Mouse (Mus musculus) neural tube, embryonic 11.5 days (tissue): ENCODE measurements around the gene Casp6. TPM values are rescaled to one million over a fixed set of nuclear protein-coding genes. Genes with fewer than 3 reads are reported as not detected.

Experiments used
- ATAC-seq: fragments of 200-750 bp; cut with Nextera tagmentation; 2 replicates; pipeline ENCODE4 v1.8.0; 2017; ENCODE audit warnings: moderate number of reproducible peaks, mild to moderate bottlenecking, moderate TSS enrichment, moderate library complexity; ENCODE audit not compliant: insufficient read depth, low FRiP score, low TSS enrichment
- DNase-seq: peaks from one replicate; pipeline ENCODE4 v3.0.0-alpha.2; 2015; ENCODE audit warnings: low spot score
- H3K27ac ChIP-seq: fragments of 300-500 bp; sonication (generic); 2 replicates; pipeline ENCODE4 v1.5.1; 2014; ENCODE audit warnings: low read depth, mild to moderate bottlenecking, low read length
- H3K27me3 ChIP-seq: fragments of 300-500 bp; sonication (generic); 2 replicates; pipeline ENCODE4 v1.6.1; 2014; ENCODE audit warnings: mild to moderate bottlenecking, low read length, mixed read lengths; ENCODE audit not compliant: control insufficient read depth, insufficient read depth
- H3K36me3 ChIP-seq: fragments of 300-500 bp; sonication (generic); 2 replicates; pipeline ENCODE4 v1.6.1; 2014; ENCODE audit warnings: mild to moderate bottlenecking, low read length, moderate library complexity, mixed read lengths; ENCODE audit not compliant: control insufficient read depth, insufficient read depth
- H3K4me1 ChIP-seq: fragments of 300-500 bp; sonication (generic); 2 replicates; pipeline ENCODE4 v1.6.1; 2014; ENCODE audit warnings: low read length, mixed read lengths; ENCODE audit not compliant: control insufficient read depth, insufficient read depth
- H3K4me2 ChIP-seq: fragments of 300-500 bp; sonication (generic); 2 replicates; pipeline ENCODE4 v1.6.1; 2014; ENCODE audit warnings: low read depth, mild to moderate bottlenecking, moderate library complexity
- H3K4me3 ChIP-seq: fragments of 300-500 bp; sonication (generic); 2 replicates; pipeline ENCODE4 v1.5.1; 2014; ENCODE audit warnings: low read depth, low read length
- H3K9ac ChIP-seq: fragments of 300-500 bp; sonication (generic); 2 replicates; pipeline ENCODE4 v1.6.1; 2014; ENCODE audit warnings: mild to moderate bottlenecking, low read length
- H3K9me3 ChIP-seq: fragments of 300-500 bp; sonication (generic); 2 replicates; pipeline ENCODE4 v1.6.1; 2016; ENCODE audit warnings: low read length; ENCODE audit not compliant: control insufficient read depth
- WGBS: fragments of 180-500 bp; shearing (Covaris S2); extraction: QIAGEN DNeasy Blood & Tissue Kit; methylation state at CpG from one replicate; pipeline ENCODE4 v1.1.7; 2014; 5-methylcytosine and 5-hydroxymethylcytosine counted together
- polyA plus RNA-seq: library from polyadenylated mRNA; unstranded; fragments of >200 nt; fragmentation: Nextera tagmentation; extraction: Ambion mirVana; gene quantifications from 2 replicates; pipeline ENCODE4 v1.2.1, GENCODE M21; 2014

The Casp6 gene
- 58.5 and 60.4 TPM in 2 replicates for polyA plus RNA-seq

DNA sequence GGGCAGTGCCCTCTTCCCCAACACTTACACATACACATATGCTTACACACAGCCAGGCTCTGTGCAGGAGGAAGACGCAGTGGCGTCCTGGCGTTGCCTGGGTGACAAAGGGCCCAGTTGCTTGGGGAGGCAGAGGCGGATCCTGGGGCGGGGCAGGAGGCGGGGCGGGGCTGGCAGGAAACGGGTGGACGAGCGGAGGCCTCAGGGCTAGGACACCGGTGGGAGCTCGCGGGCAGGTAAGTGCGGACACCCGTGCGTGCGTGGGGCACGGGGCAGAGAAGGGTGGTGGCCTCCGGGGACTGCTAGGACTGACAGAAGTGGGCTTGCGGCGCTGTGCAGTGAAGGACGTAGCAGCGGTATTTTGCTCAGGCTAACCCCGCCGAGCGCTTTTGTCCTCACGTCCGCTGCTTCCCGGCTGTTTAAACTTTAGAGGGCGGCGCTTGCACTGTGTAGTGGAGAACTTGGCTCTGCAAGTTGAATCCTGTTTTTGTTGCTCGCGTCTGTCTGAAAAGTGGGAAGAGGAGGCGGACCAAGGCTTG is at the start of gene Casp6:
Gene Casp6, plus strand, starts transcription at position 155 of the 539 bp plus-strand sequence.
- peak; percentile 95 for ATAC-seq
- Histone ChIP-seq H3K4me1 (peaks cover 5% of the 10 kb centered on the region; the same call in 1 of the 2 replicates), H3K4me2 (peak within 1 kb of the TSS; percentile 61), H3K27ac (no peak within 1 kb of the TSS), H3K27me3 (no peaks in the 10 kb centered on the region), H3K9ac (peak within 1 kb of the TSS; percentile 61), H3K4me3 (peak within 1 kb of the TSS; percentile 62), H3K36me3 (no peaks in the 10 kb centered on the region), H3K9me3 (no peaks in the 10 kb centered on the region)
- peak; percentile 85 for DNase-seq
- WGBS, result under 1% methylated on average over 33 of the region's 34 CpGs

- DNase-seq (no peak), ATAC-seq (no peak)
- H3K9me3 ChIP-seq, result 0 out of 2 replicates have a peak, but pooled peaks cover 2% of the 10 kb centered on the region
- H3K4me2 ChIP-seq, result no peak overlapping the region
- H3K4me3 ChIP-seq, result no peak overlapping the region
- H3K4me1 ChIP-seq, result no peaks in the 10 kb centered on the region
- no peaks in the 10 kb centered on the region for H3K36me3 ChIP-seq
- 81% methylated on average over 2 of the region's 2 CpGs for WGBS
- no peak overlapping the region for H3K9ac ChIP-seq
- no peaks in the 10 kb centered on the region for H3K27me3 ChIP-seq
- H3K27ac ChIP-seq, result no peak overlapping the region
These were observed 38.6 kb upstream of the Casp6 start for GRCm38 (mm10) chr3:129862592-129862991.

DNA sequence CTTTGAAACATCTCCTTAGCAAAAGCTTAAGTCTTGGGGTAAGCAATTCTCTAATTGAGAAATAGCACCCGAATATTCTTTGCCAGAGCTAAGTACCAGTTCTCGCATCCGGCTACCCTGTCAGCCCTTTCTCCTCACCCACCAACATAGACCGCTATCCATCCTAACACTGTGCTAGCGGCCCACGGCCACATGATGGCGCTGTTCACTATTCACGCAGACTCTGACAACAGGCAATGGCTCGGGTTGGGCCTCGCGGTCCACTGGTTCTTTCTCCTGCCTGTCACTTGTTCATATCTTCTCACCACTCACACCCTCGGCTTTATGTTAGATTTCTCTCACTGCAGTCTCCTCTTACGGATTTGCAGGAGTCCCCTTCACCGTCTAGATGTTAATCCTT is 37.5 kb upstream of the Casp6 start:
- H3K4me3 ChIP-seq, result no peak overlapping the region
- no peaks in the 10 kb centered on the region for H3K36me3 ChIP-seq
- H3K9ac ChIP-seq, result no peak overlapping the region
- H3K27me3 ChIP-seq, result no peaks in the 10 kb centered on the region
- H3K4me2 ChIP-seq, result no peak overlapping the region
- no peak for ATAC-seq
- H3K4me1 ChIP-seq, result no peaks in the 10 kb centered on the region
- DNase-seq, result peak; percentile 42
- no peak overlapping the region for H3K27ac ChIP-seq
- 53% methylated on average over 14 of the region's 14 CpGs for WGBS
- no peaks in the 10 kb centered on the region for H3K9me3 ChIP-seq

GRCm38 (mm10) chr3:129877327-129877726 is 23.9 kb upstream of the Casp6 start:
- Histone ChIP-seq H3K27me3 (no peaks in the 10 kb centered on the region), H3K27ac (no peak overlapping the region)
- 94% methylated on average over 10 of the region's 10 CpGs for WGBS

DNA sequence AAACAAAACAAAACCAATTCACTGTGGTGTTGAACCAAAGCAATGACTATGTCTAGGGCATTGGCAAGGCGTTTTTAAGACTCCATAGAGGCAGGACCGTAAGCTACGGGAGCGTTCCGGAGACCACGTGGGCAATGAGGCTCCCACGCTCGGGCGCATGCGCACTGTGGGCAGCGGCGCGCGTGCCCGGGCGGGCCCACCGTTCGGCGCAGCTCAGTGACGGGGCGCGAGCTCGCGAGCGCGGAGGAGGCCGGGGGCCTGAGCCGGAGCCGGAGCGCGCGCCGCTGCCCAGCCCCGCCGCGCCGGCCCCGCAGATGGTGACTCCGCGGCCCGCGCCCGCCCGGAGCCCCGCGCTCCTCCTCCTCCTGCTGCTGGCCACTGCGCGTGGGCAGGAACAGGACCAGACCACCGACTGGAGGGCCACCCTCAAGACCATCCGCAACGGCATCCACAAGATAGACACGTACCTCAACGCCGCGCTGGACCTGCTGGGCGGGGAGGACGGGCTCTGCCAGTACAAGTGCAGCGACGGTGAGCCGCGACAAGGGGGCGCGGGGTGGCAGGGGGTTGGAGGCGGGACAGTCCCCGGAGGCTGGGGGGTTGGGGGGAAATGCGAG is 22.7 kb upstream of the Casp6 start, which contains the start of gene Pla2g12a:
Gene Pla2g12a, plus strand, starts transcription at position 202 of the 617 bp plus-strand sequence.
- Histone ChIP-seq H3K36me3 (no peaks in the 10 kb centered on the region), H3K9me3 (no peaks in the 10 kb centered on the region), H3K27ac (peak within 1 kb of the TSS; percentile 24; the same call in 1 of the 2 replicates), H3K27me3 (no peaks in the 10 kb centered on the region), H3K4me3 (peak within 1 kb of the TSS; percentile 51), H3K9ac (peak within 1 kb of the TSS; percentile 66), H3K4me1 (no peaks in the 10 kb centered on the region), H3K4me2 (peak within 1 kb of the TSS; percentile 90)
- DNase-seq, result peak; percentile 95
- ATAC-seq, result peak; percentile 90
- WGBS, result under 1% methylated on average over 63 of the region's 66 CpGs

More at GRCm38 (mm10) chr3:129877327-129877726, 23.9 kb upstream of the Casp6 start:
- Histone ChIP-seq H3K9ac (no peak overlapping the region; the same call in 1 of the 2 replicates), H3K4me3 (no peak overlapping the region), H3K4me2 (no peak overlapping the region), H3K36me3 (no peaks in the 10 kb centered on the region), H3K4me1 (no peaks in the 10 kb centered on the region), H3K9me3 (no peaks in the 10 kb centered on the region)
- ATAC-seq (no peak), DNase-seq (no peak)

DNA sequence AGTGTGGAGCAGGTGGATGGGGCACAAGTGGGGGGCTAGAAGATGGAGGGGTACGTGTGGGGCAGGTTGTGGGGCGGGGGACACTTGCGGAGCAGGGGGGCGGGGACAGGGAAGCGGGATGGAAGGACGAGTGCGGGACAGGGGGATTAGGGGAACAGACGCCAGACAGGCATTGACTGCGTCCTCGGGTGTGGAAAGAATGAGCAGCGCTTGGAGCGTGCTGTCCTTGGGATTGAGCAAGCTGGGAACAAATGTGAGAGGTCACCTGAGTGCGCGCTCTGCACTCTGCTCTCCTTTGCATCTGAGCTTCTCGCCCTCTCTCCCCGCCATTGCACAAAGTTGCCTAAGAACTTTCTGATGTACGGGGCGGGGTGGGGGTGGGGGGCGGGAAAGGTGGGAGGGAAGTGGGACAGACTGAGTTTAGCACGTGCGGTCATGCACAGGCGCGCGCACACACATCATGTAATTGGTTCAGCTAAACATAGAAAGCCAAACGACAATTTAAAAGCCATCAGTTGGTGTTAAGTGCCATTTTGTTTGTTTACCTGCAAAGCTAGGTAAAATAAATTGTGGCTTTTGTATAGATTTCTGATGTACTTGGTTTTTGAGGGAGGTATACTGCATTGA is 22.0 kb upstream of the Casp6 start:
- H3K27ac ChIP-seq, result no peak overlapping the region
- H3K4me3 ChIP-seq, result peak overlapping the region; percentile 51
- H3K27me3 ChIP-seq, result no peaks in the 10 kb centered on the region
- peak overlapping the region; percentile 66 for H3K9ac ChIP-seq
- H3K4me2 ChIP-seq, result peak overlapping the region; percentile 90
- no peaks in the 10 kb centered on the region for H3K9me3 ChIP-seq
- no peaks in the 10 kb centered on the region for H3K4me1 ChIP-seq
- ATAC-seq, result peak; percentile 60
- peak; percentile 17 for DNase-seq
- WGBS, result under 1% methylated on average over 24 of the region's 25 CpGs
- no peaks in the 10 kb centered on the region for H3K36me3 ChIP-seq

- ATAC-seq (no peak), DNase-seq (no peak)
- no peaks in the 10 kb centered on the region for H3K9me3 ChIP-seq
- H3K27ac ChIP-seq, result no peak overlapping the region
- no peaks in the 10 kb centered on the region for H3K27me3 ChIP-seq
- no peaks in the 10 kb centered on the region for H3K4me1 ChIP-seq
- no peak overlapping the region for H3K9ac ChIP-seq
- 80% methylated on average over 2 of the region's 2 CpGs for WGBS
- H3K4me2 ChIP-seq, result no peak overlapping the region
- no peaks in the 10 kb centered on the region for H3K36me3 ChIP-seq
- H3K4me3 ChIP-seq, result no peak overlapping the region
These were observed 21.3 kb upstream of the Casp6 start for GRCm38 (mm10) chr3:129879913-129880312.

DNA sequence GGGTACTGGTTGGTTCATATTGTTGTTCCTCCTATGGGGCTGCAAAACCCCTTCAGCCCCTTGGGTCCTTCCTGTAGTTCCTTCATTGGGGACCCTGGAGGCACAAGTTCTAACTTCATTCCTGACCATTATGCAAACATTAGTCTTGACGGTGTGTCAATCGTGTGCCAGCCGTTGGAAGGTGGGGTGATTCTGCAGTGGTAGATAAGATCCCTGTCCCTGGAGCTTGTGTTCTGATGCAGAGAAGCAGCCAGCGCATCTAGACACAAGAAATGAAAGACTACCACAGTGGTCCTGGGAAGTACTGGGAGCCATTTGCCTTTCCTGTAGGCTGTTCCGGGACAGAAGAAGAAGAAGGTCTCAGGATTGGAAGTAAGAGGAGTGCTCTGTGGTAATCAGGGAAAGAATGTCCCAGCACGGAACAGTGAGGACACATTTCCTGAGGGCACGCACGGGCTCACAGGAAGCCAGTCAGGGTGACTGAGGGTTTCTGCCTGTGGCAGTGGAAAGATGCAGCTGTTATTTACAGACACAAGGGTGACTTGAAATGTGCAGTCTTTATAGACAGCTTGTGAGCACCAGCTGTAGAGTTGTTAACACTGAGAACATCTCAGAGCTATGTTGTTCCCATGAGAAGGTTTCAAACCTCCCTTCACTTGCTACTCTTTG is 20.2 kb upstream of the Casp6 start:
- Histone ChIP-seq H3K4me2 (no peak overlapping the region), H3K4me1 (no peaks in the 10 kb centered on the region), H3K27me3 (no peaks in the 10 kb centered on the region), H3K27ac (no peak overlapping the region), H3K9ac (no peak overlapping the region), H3K36me3 (no peaks in the 10 kb centered on the region), H3K4me3 (no peak overlapping the region), H3K9me3 (no peaks in the 10 kb centered on the region)
- WGBS, result 86% methylated on average over 8 of the region's 8 CpGs
- ATAC-seq (no peak), DNase-seq (no peak)
